Mouse (Mus musculus) MEL (cell line): ENCODE results near the gene Fgfr2.
A peak's percentile ranks its signal among the peaks of the same experiment; 100 is the strongest.

Experiments
- BHLHE40 ChIP-seq: IDR thresholded peaks from 2 replicates; pipeline ENCODE4 v1.6.1; 2012; ENCODE audit warnings: low read depth, mild to moderate bottlenecking, inconsistent platforms, low read length, improper control_type of control experiment, borderline replicate concordance
- CTCF ChIP-seq, 3 experiments: IDR thresholded peaks in 2 of 3; conservative IDR thresholded peaks in 1 of 3; 2 replicates each; pipeline ENCODE4 v1.5.1; 2011 to 2012; ENCODE audit warnings: low read length in 3 of 3, low read depth in 2 of 3, mild to moderate bottlenecking in 2 of 3, improper control_type of control experiment in 1 of 3, inconsistent platforms in 1 of 3, mixed read lengths in 1 of 3, moderate library complexity in 1 of 3; ENCODE audit not compliant: control insufficient read depth in 1 of 3, insufficient read depth in 1 of 3, poor library complexity in 1 of 3, severe bottlenecking in 1 of 3
- E2F4 ChIP-seq: IDR thresholded peaks from 2 replicates; pipeline ENCODE4 v1.6.1; 2011; ENCODE audit warnings: low read depth, low read length, improper control_type of control experiment, borderline replicate concordance
- EP300 ChIP-seq, 2 experiments: IDR thresholded peaks; 2 replicates each; pipeline ENCODE4 v1.6.1; 2011; ENCODE audit warnings: improper control_type of control experiment in 2 of 2, low read length in 2 of 2, low read depth in 1 of 2, mild to moderate bottlenecking in 1 of 2
- KAT2A ChIP-seq: conservative IDR thresholded peaks from 2 replicates; pipeline ENCODE4 v1.6.1; 2012; ENCODE audit warnings: low read depth, low read length, improper control_type of control experiment, inconsistent platforms
- MAFK ChIP-seq: IDR thresholded peaks from 2 replicates; pipeline ENCODE4 v1.6.1; 2011; ENCODE audit warnings: low read depth, mild to moderate bottlenecking, low read length, improper control_type of control experiment, borderline replicate concordance
- MAX ChIP-seq: IDR thresholded peaks from 2 replicates; pipeline ENCODE4 v1.6.1; 2011; ENCODE audit warnings: low read length, improper control_type of control experiment
- NELFE ChIP-seq: IDR thresholded peaks from 2 replicates; pipeline ENCODE4 v1.6.1; 2011; ENCODE audit warnings: low read depth, low read length, improper control_type of control experiment
- POLR2A ChIP-seq, 2 experiments: IDR thresholded peaks; 2 replicates each; pipeline ENCODE4 v1.6.1; 2011 to 2012; ENCODE audit warnings: low read length in 2 of 2, mild to moderate bottlenecking in 2 of 2, control low read depth in 1 of 2, improper control_type of control experiment in 1 of 2, low read depth in 1 of 2, moderate library complexity in 1 of 2; ENCODE audit not compliant: control insufficient read depth in 1 of 2, insufficient read depth in 1 of 2, poor library complexity in 1 of 2
- RAD21 ChIP-seq: IDR thresholded peaks from 2 replicates; pipeline ENCODE4 v1.6.1; 2011; ENCODE audit warnings: mild to moderate bottlenecking, low read depth, low read length, improper control_type of control experiment
- TAL1 ChIP-seq: IDR thresholded peaks from 2 replicates; pipeline ENCODE4 v1.6.1; 2012; ENCODE audit warnings: mild to moderate bottlenecking, inconsistent platforms, low read length, moderate library complexity, mixed read lengths
- TCF12 ChIP-seq: IDR thresholded peaks from 2 replicates; pipeline ENCODE4 v1.6.1; 2014; ENCODE audit warnings: low read depth, mild to moderate bottlenecking, inconsistent platforms, low read length, improper control_type of control experiment, moderate library complexity
- USF1 ChIP-seq: IDR thresholded peaks from 2 replicates; pipeline ENCODE4 v1.6.1; 2014; ENCODE audit warnings: low read depth, mild to moderate bottlenecking, inconsistent platforms, low read length, improper control_type of control experiment, moderate library complexity

DNA sequence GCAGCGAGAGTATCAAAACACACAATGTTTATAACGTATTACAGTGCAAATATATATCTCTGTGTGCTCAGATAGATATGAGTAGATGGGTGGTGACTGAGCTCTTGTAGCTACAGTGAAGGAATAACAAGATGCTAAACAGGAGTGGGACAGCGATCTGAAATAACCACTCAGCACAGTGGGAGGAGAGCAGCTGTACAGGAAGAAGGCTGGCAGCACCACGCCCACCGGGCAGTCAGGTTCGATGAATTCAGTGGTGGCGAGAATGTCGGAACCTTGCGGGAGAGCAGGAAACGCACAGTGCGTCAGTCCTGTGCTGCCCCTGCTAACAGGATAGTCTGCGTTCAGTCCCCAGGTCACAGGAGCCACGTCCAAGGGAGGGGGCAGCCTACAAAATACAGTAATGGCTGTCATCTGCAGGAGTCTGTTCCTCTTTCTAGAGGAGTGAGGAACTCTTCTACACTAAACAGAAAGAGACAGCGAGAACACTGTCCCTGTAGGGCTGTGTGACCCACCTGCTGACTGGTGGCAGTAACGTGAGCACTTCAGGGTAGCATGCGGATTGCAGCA lies 2219.6 kb downstream of the Fgfr2 start:
- TF ChIP-seq CTCF (IDR thresholded peaks at IDR 0.05 in 2 of 3, conservative IDR thresholded peaks at IDR 0.05 in 1 of 3; ENCODE audit: control insufficient read depth in 1 of 3, insufficient read depth in 1 of 3, low read depth in 2 of 3, low read length in 3 of 3, poor library complexity in 1 of 3, severe bottlenecking in 1 of 3): no peak
- peak; percentile 45; the same call in 1 of the 2 replicates for TF ChIP-seq KAT2A
- peak; percentile 40 to 62 for TF ChIP-seq EP300 (IDR thresholded peaks at IDR 0.05; ENCODE audit: low read depth in 1 of 2, low read length in 2 of 2)
- no peak for TF ChIP-seq RAD21
- TF ChIP-seq MAFK: no peak; the same call in 1 of the 2 replicates
- TF ChIP-seq POLR2A (IDR thresholded peaks at IDR 0.05; ENCODE audit: control insufficient read depth in 1 of 2, insufficient read depth in 1 of 2, low read depth in 1 of 2, low read length in 2 of 2, poor library complexity in 1 of 2): peak; percentile 55 to 85
- TF ChIP-seq USF1: peak; percentile 23; the same call in 1 of the 2 replicates
- no peak for TF ChIP-seq TAL1
- peak; percentile 64; the same call in 1 of the 2 replicates for TF ChIP-seq BHLHE40
- TF ChIP-seq TCF12: peak; percentile 75
- TF ChIP-seq MAX: peak; percentile 60
- peak; percentile 81 for TF ChIP-seq NELFE
- no peak for TF ChIP-seq E2F4
